Mouse (Mus musculus) cerebellum, adult 18-20 months (tissue): ENCODE measurements around the gene Rab27a.
"Not testable (repeated sequence)": the region's sequence is repeated elsewhere in the genome, so short reads cannot be mapped to it uniquely, and the experiment has no call there.

Experiments
- DNase-seq, 2 experiments: peaks; one replicate each; pipeline ENCODE4 v3.0.0; 2021

Rab27a gene

GRCm38 (mm10) chr9:73094580-73094979 is 49.9 kb downstream of the Rab27a start:
- DNase-seq, result no peak

GRCm38 (mm10) chr9:73097898-73098297 is 53.2 kb downstream of the Rab27a start:
- no peak for DNase-seq

DNA sequence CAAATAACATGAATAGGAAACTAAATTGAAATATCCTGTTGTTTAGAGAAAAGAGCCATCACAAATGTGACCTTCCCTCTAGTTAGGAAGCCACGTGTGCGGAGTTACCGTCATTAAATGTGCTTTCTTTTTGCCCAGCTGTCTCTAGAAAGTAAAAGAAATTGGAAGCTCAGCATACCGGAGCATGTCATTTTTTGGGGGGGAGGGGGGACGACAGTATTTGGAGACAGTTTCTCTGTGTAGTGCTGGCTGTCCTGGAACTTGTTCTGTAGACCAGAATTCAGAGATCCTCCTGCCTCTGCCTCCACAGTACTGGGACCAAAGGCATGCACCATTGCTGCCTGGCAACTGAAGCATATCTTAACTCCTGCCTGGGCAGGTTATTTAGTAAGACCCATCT is 56.9 kb downstream of the Rab27a start, which contains the start of gene Khdc3:
TSS of gene Khdc3 (plus strand) at position 301 of the 400 bp plus-strand sequence.
- no peak for DNase-seq

DNA sequence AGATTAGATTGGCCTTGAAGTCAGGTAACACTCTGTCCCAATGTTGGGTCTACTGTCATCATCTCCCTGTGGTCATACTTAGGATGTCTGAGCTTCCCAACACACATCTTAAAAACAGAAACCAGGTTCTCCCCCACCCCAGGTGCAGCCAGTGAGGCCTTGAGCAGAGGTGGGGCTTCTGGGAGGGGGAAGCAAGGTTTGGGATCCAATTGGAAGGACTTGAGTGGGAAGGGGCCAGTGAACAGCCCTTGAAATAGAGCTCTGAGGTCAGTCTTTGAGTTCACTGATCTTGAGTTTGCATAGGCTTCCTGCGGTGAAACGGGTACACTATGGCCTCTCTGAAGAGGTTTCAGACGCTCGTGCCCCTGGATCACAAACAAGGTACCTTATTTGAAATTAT is 57.5 kb downstream of the Rab27a start, which contains the start of gene Gm20509:
TSS of gene Gm20509 (plus strand) at position 290 of the 400 bp plus-strand sequence.
- DNase-seq, result no peak

DNA sequence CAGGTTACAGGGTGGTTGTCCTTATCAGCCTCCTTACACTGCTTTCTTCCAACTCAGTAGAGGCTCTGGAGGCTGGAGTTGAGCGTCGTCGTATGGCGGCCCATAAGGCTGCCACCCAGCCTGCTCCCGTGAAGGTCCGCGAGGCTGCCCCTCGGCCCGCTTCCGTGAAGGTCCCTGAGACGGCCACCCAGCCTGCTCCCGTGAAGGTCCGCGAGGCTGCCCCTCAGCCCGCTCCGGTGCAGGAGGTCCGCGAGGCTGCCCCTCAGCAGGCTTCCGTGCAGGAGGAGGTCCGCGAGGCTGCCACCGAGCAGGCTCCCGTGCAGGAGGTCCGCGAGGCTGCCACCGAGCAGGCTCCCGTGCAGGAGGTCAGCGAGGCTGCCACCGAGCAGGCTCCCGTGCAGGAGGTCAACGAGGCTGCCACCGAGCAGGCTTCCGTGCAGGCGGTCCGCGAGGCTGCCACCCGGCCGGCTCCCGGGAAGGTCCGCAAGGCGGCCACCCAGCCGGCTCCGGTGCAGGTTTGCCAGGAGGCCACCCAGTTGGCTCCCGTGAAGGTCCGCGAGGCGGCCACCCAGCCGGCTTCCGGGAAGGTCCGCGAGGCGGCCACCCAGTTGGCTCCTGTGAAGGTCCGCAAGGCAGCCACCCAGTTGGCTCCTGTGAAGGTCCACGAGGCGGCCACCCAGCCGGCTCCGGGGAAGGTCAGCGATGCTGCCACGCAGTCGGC is 58.7 kb downstream of the Rab27a start:
- peak; percentile 46 to 65 for DNase-seq

GRCm38 (mm10) chr9:73103880-73104198 is 59.2 kb downstream of the Rab27a start:
- DNase-seq, result no peak

- DNase-seq, result no peak
Measured at GRCm38 (mm10) chr9:73105141-73105540, 60.5 kb downstream of the Rab27a start.

GRCm38 (mm10) chr9:73105771-73106170 is 61.1 kb downstream of the Rab27a start:
- no peak for DNase-seq

DNA sequence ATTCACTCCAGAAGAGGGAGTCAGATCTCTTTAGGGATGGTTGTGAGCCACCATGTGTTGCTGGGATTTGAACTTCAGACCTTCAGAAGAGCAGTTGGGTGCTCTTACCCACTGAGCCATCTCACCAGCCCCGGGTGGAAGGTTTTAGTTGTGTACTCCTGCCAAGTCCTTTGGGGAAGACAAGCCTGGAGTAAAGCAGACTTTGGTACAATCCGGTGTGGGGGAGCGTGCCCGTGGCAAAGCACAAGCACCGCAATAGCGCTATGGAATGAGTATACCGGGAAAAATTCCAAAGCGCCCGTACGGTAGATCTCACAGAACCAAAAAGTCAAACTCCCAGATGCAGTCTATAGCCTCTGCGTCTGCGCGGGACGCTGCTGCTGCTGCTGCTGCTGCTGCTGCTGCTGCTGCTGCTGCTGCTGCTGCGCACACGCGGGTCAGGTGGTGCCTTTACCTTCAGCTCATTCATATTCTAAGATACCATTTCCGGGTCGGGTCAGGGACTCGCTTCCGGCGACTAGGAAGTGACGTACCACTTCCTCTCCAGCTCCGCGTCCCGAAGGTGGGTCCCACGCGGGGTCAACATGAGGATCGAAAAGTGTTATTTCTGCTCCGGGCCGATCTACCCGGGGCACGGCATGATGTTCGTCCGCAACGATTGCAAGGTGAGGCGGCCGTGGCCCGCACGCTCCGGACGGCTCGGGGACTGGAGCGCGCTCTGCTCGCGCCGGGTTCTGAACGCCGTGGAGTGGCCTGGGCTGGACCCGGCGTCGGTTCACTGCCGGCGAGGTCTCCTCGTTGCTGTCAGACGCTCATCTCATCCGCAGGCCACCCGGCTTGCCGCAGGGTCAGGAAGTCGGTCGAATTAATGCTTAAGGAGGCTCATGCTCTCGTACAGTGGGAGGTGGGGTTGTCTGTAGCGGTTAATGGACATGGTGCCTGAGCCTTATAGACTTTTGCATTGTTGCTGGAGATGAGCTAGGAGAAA is 68.6 kb downstream of the Rab27a start, which contains the start of gene Rsl24d1:
TSS of gene Rsl24d1 (plus strand) at position 508 of the 988 bp plus-strand sequence.
- peak; percentile 90 to 93 for DNase-seq

GRCm38 (mm10) chr9:73116704-73117103 is 72.0 kb downstream of the Rab27a start:
- not testable (repeated sequence) for DNase-seq

DNA sequence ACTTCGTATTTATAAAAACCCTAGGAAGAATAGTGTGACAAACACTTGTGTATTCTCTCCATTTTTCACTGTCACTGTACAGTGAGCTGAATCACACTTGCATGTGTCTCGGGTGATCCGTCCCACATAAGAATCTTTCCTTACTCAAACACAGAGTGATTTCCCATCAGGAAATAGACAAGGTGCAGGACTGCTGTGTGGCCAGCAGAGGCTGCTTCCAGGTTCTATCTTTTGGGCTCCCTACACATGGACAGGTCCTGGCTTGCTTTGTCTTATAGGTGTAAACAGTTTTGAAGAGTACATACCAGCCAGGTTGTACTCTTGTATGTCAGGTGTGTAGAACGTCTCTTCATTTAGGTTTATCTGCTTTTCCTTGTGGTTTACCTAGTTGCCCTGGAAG is 73.4 kb downstream of the Rab27a start:
- DNase-seq, result no peak

DNA sequence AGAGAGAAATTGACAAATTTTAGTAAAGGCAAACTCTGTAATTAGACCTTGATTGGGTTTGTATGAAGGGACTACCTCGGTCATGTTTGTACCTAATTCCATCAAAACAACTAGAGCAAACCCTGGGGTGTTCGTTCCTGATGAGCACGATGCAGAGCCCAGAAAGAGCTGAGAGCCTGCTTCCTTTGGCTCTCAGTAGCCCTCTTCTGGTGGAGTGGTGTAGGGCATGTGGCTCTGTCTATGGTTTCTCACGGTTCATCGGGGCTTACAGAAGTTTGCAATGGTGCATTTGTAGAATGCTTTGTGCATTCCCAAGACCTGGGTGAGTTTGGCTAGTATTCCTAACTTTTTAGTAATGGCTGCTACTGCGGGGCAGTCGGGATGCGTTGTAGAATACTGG is 77.1 kb downstream of the Rab27a start:
- DNase-seq, result peak; percentile 20 to 43

DNA sequence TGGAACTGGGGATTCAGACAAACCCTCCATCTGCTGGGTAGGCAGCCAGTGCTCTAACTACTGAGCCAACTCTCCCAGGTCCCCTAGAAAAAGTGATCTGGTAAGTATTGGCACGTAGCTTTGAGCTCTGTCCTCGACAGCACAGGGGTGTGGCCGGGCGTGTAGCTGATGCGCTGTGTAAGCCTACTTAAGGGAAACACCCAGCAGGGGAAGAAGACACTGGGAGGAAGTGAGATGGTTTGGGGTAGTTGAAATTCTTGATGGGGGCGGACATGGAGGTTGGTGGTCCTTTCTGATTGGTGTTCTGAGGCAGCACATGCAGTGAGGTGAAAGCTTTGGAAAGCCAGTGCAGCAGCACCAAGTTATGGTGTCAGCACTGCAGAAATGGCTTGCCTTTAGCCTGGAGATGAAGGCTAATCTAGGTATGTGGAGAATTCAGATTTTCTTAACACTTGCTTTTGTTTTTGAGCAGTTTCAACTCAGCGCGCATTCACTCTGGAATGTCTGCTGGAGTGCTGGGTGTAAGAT is 80.5 kb downstream of the Rab27a start:
- DNase-seq, result no peak

- no peak for DNase-seq
Measured at GRCm38 (mm10) chr9:73127457-73127856, 82.8 kb downstream of the Rab27a start.

DNA sequence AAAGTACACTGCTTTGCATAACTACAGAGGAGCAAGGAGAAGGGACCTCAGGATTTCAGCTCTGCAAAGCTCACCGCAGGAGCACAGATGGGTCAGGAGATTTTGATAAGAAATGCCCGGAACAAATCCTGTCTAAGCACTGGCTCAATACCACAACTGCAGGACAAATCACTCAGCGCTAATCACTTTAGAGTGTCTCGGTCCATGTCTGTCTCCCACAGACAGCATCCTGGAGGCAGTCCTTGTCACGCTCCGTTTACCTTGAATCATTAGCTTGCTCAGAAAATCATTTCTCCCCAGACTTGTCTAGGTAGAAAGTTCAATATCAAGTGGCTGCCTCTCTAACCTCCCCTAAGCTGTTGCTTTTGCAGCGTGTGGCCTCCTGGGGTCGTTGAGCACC is 85.2 kb downstream of the Rab27a start:
- no peak for DNase-seq

DNA sequence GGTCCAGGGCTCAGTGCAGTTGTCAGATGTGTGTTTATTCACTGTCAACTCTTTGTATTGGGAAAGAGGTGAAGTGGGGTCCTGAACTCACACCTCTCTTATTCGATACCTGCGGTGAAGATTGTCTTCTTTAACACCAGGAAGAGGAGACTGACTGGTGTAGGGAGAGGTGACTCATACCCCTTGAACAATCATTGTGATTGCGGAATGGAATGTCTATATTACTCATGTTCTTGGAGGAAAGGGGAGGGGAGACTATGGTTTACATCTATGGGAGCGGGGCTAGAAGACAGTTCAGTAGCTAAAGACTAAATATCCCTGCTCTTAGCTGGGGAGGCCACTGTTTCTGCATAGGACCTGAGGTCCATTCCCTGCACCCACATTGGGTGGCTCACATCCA is 85.9 kb downstream of the Rab27a start:
- DNase-seq, result no peak

DNA sequence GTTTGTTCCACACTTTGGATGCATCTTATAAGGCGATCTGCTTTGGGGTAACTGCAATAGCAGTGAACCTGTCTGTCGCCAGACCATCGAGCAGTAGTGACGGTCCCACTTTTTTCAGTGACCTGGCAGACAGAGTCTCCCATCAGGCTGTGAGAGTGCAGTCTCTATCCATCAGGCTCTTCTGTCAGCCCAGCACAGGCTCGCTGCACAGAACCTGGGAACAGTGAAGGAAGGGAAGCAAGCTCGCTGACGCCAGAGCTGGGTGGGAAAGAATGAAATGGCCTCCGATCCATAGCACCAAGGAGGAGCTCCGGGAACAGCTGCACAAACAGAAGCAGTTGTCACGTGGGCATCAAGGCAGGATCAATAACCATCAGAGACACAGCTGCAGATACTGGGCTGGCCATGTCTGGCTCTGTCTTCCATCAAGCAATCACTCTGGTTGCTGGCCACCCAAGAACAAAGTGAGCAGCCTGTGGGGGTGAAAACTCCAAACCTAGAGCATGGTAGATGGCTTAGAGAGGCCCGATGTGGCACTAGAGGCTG is 92.8 kb downstream of the Rab27a start:
- DNase-seq, result no peak
